Mouse (Mus musculus) lung, postnatal 4 days (tissue): ENCODE measurements around the gene Klrd1.
"Not testable (repeated sequence)": the region's sequence is repeated elsewhere in the genome, so short reads cannot be mapped to it uniquely, and the experiment has no call there.

Source experiments
- DNase-seq, 2 experiments: peaks; one replicate each; pipeline ENCODE4 v3.0.0; 2021

The Klrd1 gene

DNA sequence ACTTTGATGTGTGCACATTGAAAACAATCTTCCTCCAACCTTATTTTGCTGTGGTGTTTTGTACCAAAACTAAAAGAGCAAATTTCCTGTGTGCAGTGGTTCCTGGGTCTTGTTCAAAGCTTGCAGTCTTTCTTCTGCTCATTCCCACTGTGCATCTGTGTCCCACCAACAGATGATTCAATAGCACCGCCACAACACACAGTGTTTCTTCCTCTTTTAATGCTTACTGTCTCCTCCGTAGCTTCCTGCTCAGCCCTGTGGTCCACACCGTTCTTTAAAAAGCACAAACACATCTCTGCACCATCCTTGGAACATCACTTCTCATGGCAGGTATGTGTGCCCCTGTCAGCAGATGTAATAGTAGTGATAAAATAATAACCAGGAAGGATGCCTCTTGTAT lies at the start of gene Klrd1:
Klrd1 (plus strand) TSS at position 275 of the 400 bp plus-strand sequence.
- DNase-seq: no peak

DNA sequence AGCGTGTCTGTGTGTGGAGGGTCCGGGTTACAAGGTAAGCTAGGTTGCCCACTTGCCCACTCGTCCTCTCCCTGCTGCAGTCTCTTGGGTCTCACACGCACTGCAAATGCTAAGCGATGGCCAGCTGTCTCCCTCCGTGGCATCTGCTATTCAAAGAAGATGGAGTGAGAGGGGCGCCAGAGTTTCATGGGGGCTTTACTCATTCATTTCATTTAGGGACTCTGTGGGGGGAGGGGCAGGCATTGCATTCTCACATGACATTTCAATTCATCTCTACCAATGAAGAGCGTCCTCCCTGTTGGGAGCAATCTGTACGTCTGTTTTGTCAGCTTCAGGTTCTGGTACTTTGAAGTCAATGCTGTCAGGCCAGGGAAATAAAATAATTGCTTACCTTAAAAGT lies 49.7 kb upstream of the Klrd1 start:
- DNase-seq: no peak

DNA sequence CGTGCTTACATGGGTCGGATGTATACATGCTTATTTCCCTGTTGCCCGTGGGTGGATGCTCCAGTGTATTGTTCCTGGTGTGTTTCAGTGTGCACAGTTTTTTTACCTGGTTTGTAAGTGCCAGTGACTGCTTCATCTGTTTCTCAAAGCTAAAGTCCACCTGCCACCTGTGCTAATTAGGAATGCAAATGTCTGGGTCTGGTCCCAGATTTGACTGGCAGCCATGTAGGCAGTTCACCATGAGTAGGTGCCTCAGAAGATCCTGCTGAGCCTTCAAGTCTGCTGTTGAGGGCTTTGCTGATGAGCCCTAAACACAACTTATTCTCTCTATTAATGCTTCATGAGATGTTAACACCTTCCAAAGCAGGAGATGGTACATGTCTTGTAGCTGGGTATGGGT lies 49.0 kb upstream of the Klrd1 start:
- no peak for DNase-seq

DNA sequence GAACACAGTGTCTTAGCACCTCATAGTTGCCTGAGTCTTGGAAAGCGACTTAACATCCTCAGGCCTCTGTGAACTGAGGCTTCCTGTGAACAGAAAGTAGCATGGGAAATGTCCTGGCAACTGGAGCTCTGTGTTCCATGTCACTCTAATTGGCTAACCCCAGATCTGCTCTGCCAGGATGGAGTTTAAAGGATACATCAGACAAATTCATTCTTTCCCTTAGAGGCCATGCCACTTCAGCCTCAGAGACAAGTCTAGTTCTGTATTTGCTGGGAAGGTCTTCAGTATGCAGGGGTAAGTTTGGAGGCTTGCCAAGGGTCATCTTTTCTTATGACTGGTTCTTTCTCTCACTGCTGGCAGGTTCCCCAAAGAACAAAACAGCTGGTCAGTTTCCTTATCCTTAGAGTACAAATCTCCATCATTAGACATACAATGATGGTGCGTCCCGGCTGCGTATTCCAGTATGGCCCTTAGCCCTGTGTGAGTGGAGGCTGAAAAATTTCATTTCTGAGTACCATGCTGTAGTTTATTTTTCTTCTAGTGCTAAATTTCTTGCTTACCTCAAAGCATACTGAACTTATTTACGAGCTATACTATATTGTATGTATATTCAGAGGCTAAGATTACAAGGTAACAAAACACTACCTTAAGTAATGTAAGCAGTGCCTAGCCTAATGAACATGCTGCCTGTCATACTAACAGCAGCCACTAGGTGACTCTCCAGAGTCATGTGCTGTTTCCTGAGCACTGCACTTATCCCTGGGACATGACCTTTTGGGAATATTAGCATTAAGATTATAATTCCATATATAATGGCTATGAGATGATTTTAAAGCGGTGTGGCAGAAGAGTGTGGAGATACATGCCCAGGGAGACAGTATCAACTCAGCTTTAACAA lies 47.6 kb upstream of the Klrd1 start:
- peak in 1 of 2 experiments; percentile 72 for DNase-seq

DNA sequence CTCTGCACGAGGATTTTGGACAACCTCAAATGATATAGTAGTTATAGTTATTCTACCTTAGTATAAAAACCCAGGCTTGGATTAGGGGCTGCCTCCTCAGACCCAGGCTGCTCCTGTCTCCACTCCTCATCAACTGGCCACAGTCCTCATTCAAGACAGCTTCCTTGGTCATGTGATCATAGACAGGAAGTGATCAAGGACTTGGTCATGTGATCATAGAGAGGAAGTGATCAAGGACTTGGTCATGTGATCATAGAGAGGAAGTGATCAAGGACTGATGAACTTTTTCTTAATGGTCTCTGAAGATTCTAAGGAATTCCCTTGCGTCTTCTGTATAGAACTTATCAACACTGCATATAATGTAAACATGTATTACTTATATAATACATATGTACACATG lies 44.3 kb upstream of the Klrd1 start:
- no peak for DNase-seq

DNA sequence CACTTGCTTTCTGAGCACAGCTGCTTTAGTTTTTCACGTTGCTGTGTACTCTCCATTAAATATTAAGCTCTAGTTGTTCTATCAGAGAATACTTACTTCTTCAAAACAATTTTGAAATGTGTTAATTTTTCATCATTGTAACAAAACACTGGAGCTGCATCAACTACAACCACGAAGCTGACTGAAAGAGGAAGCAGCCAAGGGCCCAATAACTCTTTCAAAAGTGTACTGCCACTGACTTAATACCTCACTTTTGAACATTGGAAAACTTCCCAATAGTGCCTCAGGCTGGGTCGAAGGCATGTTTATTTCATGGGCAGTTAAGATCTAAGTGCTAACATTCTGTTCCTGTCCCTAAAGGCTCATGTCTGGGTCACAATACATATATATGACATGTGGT lies 43.6 kb upstream of the Klrd1 start:
- DNase-seq: no peak

DNA sequence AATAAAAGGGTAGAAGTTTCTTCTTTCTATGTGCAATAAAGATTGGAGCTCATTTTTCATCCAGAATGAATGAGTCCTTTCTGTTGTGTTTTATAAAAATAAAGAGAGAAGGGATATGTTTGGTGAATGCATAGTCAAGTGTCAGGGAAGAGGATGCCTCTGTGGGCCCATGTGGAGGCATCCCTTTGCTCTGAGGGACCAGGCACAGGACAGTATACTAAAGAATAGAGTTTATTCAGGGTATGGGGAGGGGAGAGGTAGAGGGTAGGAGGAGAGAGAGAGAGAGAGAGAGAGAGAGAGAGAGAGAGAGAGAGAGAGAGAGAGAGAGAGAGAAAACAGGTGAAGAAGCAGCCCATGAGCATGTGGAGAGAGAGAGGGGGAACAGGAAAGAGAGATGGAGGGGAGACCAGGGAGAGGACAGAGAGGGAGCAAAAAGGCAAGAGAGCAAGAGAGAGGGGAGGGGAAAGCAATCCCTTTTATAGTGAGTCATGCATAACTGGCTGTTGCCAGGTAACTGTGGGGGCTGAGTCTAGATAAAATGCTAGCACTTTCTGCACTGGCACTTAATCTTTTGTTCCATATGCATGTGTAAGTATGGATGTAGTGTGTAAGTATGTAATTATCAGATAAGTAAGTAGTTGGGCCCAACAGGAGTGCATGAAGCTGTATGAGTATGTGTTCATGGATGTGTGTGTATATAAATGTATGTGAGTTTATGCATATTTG lies 34.1 kb upstream of the Klrd1 start:
- DNase-seq: no peak

DNA sequence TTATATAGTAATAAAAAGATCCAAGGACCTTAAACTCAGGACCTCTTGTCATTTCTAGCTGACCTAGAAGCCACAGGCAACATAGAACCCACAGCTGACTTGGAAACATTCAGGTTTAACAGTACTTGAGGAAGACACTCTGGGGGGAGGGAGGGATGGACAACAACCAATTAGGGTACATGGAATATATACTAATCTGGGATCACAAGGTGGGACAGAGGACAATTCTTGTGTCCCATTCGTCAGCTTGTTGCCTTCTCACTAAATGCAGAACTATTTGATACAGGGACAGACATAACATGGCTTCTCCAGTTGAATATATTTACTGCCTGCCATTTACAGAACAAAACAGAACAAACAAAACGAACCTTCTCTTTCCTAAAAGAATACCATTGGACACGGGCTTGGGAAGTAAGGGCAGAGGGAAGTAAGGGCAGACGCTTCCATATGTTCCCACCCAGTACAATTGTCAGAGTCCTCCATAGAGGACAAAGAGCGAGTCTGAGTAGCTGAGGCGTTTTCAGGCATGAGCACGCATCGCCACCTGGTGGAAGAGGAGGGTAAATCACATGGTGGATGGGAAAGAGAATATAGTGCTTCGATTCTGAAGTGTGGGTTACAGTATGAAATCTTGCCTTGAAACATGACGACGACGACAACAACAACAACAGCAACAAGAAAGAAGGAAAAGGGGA lies 32.5 kb upstream of the Klrd1 start:
- DNase-seq: peak; percentile 37 to 73

DNA sequence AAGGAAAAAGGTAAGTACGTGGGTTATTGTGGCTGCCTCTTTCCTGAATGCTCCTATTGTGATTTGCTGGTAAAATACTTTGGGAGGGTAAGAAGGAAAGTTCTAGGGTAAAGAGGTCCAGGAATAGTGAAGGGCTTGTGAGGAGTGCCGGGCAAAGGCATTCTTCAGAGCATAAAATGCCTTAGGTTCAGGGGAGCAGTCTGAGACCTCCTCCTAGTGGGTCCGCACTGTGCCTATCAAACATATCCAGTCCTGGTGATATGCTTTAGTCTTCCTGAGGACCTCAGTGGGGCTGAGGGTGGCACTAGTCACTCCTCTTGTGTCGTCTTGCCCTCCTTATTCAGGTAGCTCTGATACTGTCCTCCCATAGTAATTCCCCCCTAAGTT lies 31.9 kb upstream of the Klrd1 start:
- no peak for DNase-seq

DNA sequence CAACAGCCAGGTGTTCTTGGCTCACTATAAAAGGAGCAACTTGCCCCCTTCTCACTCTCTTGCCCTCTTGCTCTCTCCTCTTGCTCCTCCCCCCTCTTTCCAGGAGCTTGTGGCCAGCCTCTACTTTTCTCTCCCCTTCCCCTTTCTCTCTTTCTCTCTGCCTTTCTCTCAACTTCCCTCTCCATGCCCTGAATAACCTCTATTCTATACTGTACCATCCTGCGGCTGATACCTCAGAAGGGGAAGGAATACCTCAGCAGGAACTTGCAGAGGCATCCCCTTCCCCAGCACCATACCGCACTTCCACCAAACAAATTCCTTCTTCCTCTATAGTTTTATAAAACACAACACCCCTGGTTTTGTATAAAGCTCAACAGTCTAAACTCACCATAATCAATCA lies 26.3 kb upstream of the Klrd1 start:
- DNase-seq: no peak

DNA sequence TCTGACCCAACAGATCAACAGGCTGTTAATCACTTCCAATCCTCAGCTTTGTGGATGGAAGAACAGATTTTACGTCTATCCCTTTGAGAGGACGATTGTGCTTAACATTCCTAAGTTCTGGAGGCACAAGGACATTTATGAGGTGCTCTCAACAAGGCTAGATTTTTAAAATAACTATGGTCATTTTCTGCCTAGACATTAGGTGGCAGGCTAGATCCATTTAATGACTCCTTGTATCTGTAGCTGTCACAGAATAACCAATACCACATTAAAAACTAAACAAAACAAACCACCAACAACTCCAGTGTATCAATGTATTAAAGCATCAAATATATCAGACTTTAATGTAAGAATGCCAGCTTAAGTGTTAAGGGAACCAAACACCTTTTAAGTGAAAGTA lies 16.3 kb upstream of the Klrd1 start:
- no peak for DNase-seq

DNA sequence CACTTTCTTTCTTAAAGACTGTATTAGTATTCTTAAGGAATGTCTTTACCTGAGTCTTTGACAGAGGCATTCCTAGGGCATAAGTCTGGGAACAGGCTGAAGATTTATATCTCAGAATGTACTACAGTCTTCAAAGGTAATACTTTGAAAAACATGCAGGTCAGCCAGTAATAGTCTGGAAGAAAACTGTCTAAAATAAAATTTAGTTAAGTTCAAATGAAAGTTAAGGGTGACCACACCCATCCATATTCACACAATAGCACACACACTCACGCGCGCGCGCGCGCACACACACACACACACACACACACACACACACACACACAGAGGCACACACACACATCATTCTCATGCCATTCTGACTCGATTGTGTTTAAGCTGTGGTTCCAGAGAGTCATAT lies 14.0 kb upstream of the Klrd1 start, which contains the start of gene Klre1:
Klre1 (plus strand) TSS at position 301 of the 400 bp plus-strand sequence.
- DNase-seq: no peak

DNA sequence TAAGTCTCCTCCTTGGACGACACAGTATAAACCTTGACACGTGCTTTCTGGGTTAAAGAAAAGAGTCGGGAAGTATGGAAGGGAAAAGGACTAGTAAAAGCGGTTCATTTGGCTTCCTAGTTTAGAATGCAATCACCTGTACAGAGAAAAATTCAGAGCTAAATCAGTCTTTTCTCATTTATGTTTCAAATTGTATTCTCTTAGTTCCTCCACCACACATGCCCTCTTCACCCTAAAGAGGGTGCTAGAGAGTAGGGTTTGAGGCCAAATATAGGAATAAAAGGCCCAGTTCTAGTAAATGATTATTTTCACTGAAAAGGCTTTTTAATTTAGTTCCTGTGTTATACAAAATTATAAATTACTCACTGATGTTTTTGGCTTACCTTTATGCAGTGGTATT lies 10.3 kb upstream of the Klrd1 start:
- DNase-seq: no peak

DNA sequence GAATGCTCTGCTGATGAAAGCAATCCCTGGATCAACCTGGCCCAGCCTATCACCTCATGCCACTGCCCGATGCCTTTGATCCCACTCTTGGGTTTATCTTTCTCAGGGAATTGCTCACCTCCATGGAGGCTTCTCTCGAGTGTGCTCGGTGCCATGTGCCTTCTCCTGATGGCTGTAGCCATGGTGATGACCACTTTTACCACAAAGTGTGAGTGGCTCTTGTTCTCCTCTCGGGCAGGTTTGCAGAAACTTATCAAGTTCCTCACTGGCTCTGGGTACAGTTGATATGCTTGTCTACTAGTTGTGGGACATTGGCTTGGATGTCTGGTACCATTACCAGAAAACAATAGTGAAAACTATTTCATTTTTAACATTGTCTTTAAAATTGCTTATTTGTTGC lies 9.7 kb upstream of the Klrd1 start:
- DNase-seq: no peak

DNA sequence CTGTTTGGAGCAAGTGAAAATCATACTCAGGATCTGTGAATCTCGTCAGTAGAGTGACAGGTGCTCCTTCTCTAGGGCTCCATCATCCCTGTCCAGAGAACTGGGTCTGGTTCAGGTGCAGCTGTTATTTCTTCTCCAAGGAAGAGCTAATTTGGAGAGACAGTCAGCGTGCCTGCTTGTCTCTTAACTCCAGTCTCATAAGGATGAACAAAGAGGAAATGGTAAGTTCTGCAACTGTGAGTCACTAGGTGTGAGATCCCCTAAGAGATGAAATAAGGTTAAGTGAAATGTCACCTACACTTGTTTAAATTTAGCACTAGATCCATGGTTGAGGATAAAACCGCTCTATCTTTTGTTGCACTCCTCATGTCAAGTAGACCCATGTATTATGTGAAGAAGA lies 8.6 kb upstream of the Klrd1 start:
- DNase-seq: no peak

DNA sequence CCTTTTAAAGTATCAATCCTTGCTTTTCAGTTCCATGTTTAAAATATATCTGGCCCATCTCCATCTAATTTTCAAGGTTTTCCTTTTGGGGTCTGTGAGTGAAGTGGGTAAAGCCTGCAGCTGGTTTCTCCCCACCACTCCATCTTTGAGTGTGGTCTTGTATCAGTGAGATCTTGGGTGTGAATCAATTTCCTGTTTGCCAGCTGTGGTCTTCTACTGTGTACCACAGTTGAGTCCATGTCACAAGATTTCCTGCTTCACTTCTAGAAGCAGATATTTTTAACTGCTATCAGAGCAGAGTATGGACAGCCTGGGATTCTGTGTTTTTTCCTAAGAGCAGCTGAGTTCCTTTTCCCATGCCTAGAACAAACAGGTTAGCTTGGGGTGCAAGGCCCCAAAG lies 16.8 kb downstream of the Klrd1 start:
- DNase-seq: no peak

DNA sequence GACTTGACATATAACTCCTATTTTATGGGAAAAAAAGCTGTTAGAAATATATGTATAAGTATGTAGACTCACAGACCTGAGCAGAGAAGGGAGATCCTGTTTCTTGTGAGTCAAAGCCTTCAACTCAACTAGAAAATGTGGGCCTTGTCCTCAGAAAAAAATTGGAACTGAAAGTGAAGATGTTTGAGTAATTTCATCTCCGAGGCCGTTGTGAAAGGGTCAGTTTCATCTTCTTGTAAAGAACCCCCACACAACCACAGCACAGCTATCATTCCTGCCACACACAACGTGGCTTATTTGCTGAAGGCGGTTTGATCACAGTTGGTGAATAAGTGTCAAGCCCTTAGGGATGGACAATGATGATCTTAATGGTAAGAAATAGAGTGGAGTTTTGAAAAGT lies 32.2 kb downstream of the Klrd1 start, which contains the start of gene Klrk1:
Klrk1 (minus strand) TSS at position 130 of the 400 bp plus-strand sequence.
- no peak for DNase-seq

DNA sequence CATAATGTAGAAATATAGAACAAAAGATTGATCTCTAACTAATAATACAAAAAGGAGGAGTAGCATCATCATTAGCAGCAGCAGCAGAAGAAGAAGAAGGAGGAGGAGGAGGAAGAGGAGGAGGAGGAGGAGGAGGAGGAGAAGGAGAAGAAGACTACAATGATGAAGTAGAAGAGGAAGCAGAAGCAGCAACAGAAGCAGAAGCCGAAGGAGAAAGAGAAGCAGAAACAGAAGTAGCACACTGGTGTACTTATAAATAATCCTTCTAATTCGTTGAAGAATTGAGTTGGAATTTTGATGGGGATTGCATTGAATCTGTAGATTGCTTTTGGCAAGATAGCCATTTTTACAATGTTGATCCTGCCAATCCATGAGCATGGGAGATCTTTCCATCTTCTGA lies 39.5 kb downstream of the Klrd1 start:
- not testable (repeated sequence) for DNase-seq

DNA sequence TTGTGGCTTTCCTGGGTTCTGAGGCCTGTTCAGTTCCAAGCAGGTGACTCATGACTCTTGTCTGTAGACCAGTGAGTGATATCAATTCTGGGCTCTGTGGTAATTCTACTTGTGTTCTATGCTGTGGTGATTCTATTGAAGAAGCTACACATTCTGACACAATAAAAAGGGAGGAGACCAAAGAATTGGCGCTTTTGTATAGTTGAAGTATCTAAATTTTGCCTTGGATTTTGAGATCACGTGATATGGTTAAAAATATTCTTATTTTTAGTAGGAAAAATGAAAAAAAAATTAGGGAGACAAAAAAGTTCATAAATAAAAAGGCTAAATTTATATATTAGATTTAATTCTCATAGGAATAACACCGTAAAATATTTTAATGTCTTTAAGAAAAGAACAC lies 51.7 kb downstream of the Klrd1 start, which contains the start of gene Klrc3:
Klrc3 (minus strand) TSS at position 101 of the 400 bp plus-strand sequence.
- DNase-seq: not testable (repeated sequence)

DNA sequence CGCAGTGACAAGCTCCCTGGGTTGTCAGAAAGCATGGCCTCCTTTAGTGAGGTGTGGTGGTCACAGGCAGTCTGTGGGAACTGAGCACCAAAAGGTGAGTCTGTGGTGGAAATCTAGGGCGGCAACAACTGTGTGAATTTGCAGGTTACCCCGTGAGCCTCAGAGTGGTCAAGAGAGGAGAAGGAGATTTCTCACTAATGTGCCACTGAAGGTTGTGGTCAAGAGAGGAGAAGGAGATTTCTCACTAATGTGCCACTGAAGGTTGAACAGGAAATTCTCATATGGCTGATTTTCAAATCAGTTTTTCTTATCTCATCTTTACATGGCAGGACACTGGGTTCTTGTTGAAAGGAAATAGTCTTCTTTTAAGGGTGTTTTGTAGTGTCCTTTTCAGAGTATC lies 52.5 kb downstream of the Klrd1 start:
- not testable (repeated sequence) for DNase-seq
